Mouse (Mus musculus): ENCODE measurements at regions not wholly inside any gene's neighbourhood (a gene's known extent, or its start where the extent isn't known, plus 50 kb on each side); places are given as distances from the start of the nearest gene placed in this dataset.

DNA sequence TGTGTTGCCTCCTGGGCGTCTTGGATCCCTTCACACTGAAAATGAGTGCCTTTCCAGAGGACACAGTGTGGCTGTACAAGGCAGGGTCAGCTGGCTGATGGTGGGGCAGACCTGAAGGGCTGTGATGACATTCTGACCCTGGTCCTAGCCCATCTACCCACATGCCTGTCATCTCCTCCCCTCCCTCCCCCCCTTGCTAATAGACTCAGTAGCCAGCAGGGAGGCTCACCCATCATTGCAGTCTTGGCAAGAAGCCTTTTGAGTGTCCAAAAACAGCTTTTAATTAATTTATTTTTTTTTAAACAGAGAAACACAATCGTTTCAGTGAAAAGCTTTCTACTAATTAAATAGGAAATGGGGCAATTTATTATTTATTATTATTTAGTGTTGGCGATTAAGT is 67.0 kb upstream of the Ssx2ip start:
- no peak for DNase-seq (ENCODE audit: low spot score in 2 of 2)

- DNase-seq (ENCODE audit: low spot score in 2 of 2) = peak; percentile 35 to 52
Measured at GRCm38 (mm10) chr3:146337861-146338281, 66.6 kb upstream of the Ssx2ip start.

- DNase-seq (ENCODE audit: low spot score in 2 of 2) = peak in 1 of 2 experiments; percentile 5
Measured at GRCm38 (mm10) chr3:146338445-146338844, 66.0 kb upstream of the Ssx2ip start.

DNA sequence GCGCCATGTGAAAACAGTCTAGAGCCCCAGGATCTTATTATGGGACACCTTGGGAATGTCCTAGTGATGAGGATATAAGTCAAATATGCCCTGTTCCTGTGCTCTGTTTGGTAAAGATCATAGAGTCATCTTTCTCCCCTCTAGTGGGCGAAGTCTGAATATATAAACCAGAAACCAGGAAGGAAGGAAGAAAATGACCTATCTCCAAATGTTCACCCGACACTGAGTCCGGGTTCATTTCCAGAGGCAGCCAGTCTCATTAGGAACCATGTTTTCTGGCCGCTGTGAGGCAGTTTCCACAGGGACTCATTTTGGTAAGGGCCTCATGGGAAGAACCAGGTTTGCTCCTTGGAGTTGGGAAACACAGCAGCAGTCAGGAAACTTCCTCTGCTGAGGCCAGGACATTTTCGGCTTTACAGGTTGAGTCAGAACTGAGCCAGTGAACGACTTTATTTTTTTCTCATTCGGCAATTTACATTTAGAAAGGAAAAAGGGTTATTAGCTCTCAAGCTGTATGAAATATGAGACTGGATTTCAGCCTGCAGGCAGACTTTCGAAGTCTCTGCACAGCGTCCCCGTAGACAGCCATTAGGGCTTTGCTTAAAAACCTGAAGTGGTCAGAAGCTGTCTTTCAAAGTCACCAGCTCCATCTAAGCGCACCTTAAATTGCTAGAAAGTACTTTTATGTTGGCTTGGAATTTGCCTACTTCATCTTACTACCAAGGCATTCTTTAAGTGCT is 64.0 kb upstream of the Ssx2ip start:
- DNase-seq (ENCODE audit: low spot score in 2 of 2) = no peak

- DNase-seq (ENCODE audit: low spot score in 2 of 2) = no peak
Measured at GRCm38 (mm10) chr3:146341652-146342340, 62.6 kb upstream of the Ssx2ip start.

- DNase-seq (ENCODE audit: low spot score in 2 of 2) = no peak
Measured at GRCm38 (mm10) chr3:146342727-146343126, 61.7 kb upstream of the Ssx2ip start.

DNA sequence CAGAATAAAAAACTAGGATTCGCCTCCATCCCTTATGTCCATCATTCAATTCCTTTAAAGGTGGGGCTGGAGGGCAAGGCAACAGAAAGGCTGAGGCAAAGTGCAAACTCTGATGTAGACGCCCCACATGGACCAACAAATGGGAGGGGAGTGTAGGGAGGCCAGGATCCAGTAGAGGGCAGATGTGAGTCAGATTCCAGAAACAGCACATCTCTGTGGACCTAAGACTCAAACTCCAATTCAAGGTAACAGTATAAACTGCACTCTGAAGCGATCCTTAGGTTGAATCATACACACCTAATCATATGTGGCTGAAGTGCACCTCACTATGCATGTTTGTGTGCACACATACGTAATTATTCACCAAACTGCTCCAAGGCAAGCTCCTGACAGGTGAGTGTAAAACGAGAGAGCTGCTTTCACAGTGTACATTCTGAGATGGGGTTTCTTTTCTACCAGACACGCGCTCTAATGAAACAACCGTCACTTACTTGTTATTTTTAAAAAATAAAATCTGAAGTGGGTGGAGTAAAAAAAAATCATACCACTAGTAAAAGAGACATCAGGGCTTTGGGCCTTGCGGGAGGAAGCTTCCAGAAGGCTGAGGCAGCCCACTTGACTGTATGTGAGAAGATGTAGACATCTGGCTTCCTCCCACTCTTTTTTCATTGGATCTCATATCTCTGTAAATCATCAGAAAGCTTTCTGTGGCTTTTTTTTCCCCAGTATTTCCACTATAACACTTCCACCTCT is 60.6 kb upstream of the Ssx2ip start:
- DNase-seq (ENCODE audit: low spot score in 2 of 2) = peak; percentile 39 to 80

DNA sequence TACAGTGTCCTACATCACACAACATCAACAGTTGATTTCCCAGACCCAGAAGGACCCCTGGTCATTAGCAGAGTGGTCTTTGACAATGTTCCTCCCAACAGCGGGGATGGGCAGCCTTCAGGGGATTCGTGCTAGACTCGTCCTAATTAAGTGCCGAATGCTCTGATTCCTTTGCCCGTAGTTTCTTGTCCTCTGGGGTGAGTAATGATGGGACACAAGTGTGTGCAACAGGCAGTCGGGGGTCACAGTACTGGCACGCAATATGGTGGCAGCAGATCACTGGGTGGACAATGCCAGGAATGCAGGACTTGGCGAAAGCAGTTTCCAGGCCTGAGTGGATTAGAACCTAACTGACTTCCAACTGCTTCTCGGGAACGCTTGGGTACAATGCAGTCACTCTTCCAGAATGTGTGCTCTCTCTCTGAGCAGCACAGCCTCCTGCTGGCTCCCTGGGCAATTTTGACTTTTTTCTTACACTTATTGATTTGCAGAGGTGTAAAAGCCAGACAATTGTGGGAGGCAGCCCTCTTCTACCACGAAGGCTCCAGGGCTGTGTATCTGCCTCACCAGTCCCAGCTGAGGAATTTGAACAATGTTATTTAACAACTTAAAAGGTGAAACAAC is 59.9 kb upstream of the Ssx2ip start:
- peak in 1 of 2 experiments; percentile 19 for DNase-seq (ENCODE audit: low spot score in 2 of 2)

GRCm38 (mm10) chr3:146345308-146345780 is 59.1 kb upstream of the Ssx2ip start:
- peak; percentile 62 to 80 for DNase-seq (ENCODE audit: low spot score in 2 of 2)

DNA sequence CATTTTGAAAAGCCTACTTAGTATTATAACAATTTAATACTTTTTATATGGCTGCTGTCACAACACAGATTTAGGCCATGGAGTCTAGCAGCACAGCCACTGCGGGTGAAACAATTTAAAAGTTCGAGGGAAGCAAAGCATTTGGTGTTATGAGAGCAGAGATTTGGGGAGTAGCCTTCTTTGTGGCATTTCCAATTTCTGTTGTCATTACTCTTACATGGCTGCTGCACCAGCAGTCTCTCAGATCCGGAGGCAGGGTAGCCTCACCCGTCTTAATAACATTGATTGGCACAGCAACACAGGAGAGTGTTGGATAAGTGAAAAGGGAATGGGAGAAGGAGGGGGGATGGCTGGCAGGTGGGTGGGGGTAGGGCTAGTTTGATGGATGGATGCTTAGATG is 58.5 kb upstream of the Ssx2ip start:
- DNase-seq (ENCODE audit: low spot score in 2 of 2) = no peak

DNA sequence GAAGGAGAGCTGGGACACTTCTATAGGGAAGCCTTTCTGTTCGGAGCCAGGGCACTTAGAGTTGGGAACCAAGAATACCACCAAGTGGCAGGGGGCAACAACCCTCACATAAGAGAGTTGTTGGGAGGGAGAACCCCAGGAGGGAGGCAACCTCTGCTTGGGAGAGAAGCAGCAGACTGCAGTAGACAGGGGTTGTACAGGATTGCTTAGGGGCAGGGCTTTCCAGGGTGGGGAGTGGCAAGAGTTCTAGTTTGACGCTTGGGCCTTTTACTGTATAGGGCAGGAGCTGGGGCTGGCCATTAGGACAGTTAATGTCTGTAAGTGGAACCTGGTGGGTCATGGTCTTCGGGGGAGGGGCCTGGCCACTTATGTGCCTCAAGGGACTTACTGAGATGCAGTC is 57.1 kb upstream of the Ssx2ip start:
- DNase-seq (ENCODE audit: low spot score in 2 of 2) = no peak

- no peak for DNase-seq (ENCODE audit: low spot score in 2 of 2)
Measured at GRCm38 (mm10) chr3:146348921-146349320, 55.5 kb upstream of the Ssx2ip start.

DNA sequence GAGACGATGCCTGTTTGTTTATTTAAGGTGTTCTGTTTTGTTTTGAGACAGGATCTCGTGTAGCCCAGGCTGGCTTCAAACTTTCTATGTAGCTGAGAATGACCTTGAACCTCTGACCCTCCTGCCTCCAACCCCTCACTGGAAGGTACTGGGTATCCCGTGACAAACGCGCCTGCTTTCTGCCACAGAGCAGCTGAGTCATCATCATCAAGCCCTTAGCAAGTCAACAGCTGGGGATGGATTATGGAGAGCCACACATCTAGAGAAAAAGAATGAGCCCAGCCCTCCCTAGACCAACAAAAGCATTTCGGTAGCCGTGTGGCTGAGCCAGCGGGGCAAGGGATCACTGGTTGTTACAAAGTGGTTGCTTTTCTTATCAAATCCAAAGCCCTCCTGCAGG is 55.0 kb upstream of the Ssx2ip start:
- DNase-seq (ENCODE audit: low spot score in 2 of 2) = no peak

DNA sequence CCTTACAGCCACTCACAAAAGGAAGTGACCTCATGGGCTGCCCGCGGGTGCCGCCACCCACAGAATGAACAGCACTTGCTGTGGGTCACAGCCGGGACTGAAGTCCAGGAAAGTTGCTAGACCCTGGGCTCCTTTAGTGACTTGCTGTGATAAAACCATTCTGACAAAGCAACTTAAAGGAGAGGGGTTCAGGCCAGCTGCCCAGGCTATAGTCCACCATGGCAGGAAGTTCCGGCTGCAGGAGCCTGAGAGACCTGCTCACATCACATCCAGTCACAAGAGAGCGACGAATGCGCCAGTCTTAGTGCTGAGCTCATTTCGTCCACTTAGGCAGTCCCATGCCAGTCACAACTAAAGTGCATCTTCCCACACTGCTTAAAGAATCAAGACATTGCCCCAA is 54.3 kb upstream of the Ssx2ip start:
- DNase-seq (ENCODE audit: low spot score in 2 of 2) = no peak

DNA sequence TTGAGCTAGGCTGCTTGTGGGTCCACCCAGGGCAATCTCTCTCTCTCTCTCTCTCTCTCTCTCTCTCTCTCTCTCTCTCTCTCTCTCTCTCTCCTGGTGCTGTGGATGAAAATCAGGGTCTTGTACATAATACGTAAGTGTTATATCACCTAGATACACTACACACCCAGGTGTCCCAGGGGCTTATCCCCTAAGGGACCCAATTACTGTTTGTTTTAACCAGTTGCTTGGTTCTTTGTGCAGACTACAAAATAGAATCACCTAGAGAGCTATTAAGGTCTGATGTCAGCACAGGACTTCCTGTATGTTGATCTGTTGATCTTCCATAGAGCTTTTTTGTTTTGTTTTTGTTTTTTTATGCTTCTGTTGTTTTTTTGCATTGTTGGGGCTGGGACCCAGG is 53.0 kb upstream of the Ssx2ip start:
- no peak for DNase-seq (ENCODE audit: low spot score in 2 of 2)

- DNase-seq (ENCODE audit: low spot score in 2 of 2) = no peak
Measured at GRCm38 (mm10) chr3:146352187-146352586, 52.3 kb upstream of the Ssx2ip start.

- no peak for DNase-seq (ENCODE audit: low spot score in 2 of 2)
Measured at GRCm38 (mm10) chr3:146353961-146354360, 50.5 kb upstream of the Ssx2ip start.

Measured in layer of hippocampus, adult 18-20 months (tissue).